In genomic region chr15:36709788-36710187, GRCm38 (mm10) we compare ENCODE assay signal across 20 mouse cellular contexts.
DNase-seq lines count a peak whose midpoint lies in the region; ATAC-seq and TF ChIP-seq lines count a peak whose summit lies in the region.
"Had no signal": no experiment of that assay in that cellular context is flagged by ENCODE, and none has a peak within 500 bp of the region (broad histone marks: within the 10 kb centered on the region; RNA-seq: fewer than 3 reads in every experiment).

No protein-coding gene starts in this region.

- peaks cover 4% of the 10 kb centered on the region; the same call in 1 of the 2 replicates for H3K4me1 ChIP-seq in liver, postnatal 0 days (ENCODE audit: insufficient read depth)
- H3K4me1 ChIP-seq in intestine, embryonic 15.5 days (replicated peaks) = no peaks in the 10 kb centered on the region
- peaks cover 9% of the 10 kb centered on the region; the same call in 1 of the 2 replicates for H3K4me1 ChIP-seq in liver, embryonic 12.5 days
- H3K4me1 ChIP-seq in stomach, embryonic 14.5 days (ENCODE audit: control insufficient read depth, insufficient read depth, low read length) = no peaks in the 10 kb centered on the region
- H3K4me1 ChIP-seq: embryonic facial prominence, embryonic 12.5 days; forebrain, embryonic 15.5 days; heart, embryonic 12.5 days; hindbrain, embryonic 10.5 days had no signal

- H3K36me3 ChIP-seq in liver, postnatal 0 days (replicated peaks; ENCODE audit: insufficient read depth, low read length) = no peaks in the 10 kb centered on the region
- no peaks in the 10 kb centered on the region for H3K36me3 ChIP-seq in intestine, embryonic 15.5 days
- H3K36me3 ChIP-seq in liver, embryonic 12.5 days = no peaks in the 10 kb centered on the region
- no peaks in the 10 kb centered on the region for H3K36me3 ChIP-seq in stomach, embryonic 14.5 days (ENCODE audit: control insufficient read depth, insufficient read depth, low read length)
- H3K36me3 ChIP-seq: embryonic facial prominence, embryonic 12.5 days; forebrain, embryonic 15.5 days; heart, embryonic 12.5 days; hindbrain, embryonic 10.5 days had no signal

- ATAC-seq in liver, postnatal 0 days = no peak
- ATAC-seq in intestine, embryonic 15.5 days = peak; percentile 31; the same call in 1 of the 2 replicates
- 0 out of 2 replicates have a peak, but pooled peaks have one; percentile 16 for ATAC-seq in liver, embryonic 12.5 days
- ATAC-seq in stomach, embryonic 14.5 days (ENCODE audit: insufficient number of reproducible peaks, insufficient read depth, low FRiP score, low read depth) = peak; percentile 38; the same call in 1 of the 2 replicates
- ATAC-seq: forebrain, embryonic 15.5 days; hindbrain, embryonic 16.5 days; Patski had no signal

- H3K9me3 ChIP-seq in liver, postnatal 0 days (ENCODE audit: low read length) = no peaks in the 10 kb centered on the region
- H3K9me3 ChIP-seq in intestine, embryonic 15.5 days = no peaks in the 10 kb centered on the region
- no peaks in the 10 kb centered on the region for H3K9me3 ChIP-seq in liver, embryonic 12.5 days (replicated peaks)
- no peaks in the 10 kb centered on the region for H3K9me3 ChIP-seq in stomach, embryonic 14.5 days (ENCODE audit: control insufficient read depth, low read depth, low read length)
- H3K9me3 ChIP-seq: embryonic facial prominence, embryonic 12.5 days; forebrain, embryonic 15.5 days; heart, embryonic 12.5 days; hindbrain, embryonic 10.5 days had no signal

- no peak overlapping the region for H3K27ac ChIP-seq in liver, postnatal 0 days (ENCODE audit: low read depth)
- no peak overlapping the region for H3K27ac ChIP-seq in intestine, embryonic 15.5 days
- no peak overlapping the region for H3K27ac ChIP-seq in liver, embryonic 12.5 days
- no peak overlapping the region for H3K27ac ChIP-seq in stomach, embryonic 14.5 days (ENCODE audit: low read length)
- H3K27ac ChIP-seq: embryonic facial prominence, embryonic 12.5 days; forebrain, embryonic 15.5 days; hindbrain, embryonic 10.5 days had no signal

- no peak overlapping the region for H3K4me2 ChIP-seq in liver, postnatal 0 days (ENCODE audit: low read depth, low read length)
- no peak overlapping the region for H3K4me2 ChIP-seq in intestine, embryonic 15.5 days (replicated peaks)
- no peak overlapping the region for H3K4me2 ChIP-seq in liver, embryonic 12.5 days
- no peak overlapping the region for H3K4me2 ChIP-seq in stomach, embryonic 14.5 days (replicated peaks; ENCODE audit: low read depth, low read length)
- H3K4me2 ChIP-seq: embryonic facial prominence, embryonic 12.5 days; forebrain, embryonic 15.5 days; heart, embryonic 12.5 days had no signal

- peak; percentile 37 for DNase-seq in liver
- no peak for DNase-seq in liver, postnatal 0 days
- DNase-seq in kidney, postnatal 14 days = no peak
- DNase-seq in cerebellum, adult 9-11 months = no peak
- no peak for DNase-seq in gastrocnemius, postnatal 25 days
- DNase-seq: adrenal gland, adult 8-10 months; adrenal gland, postnatal 36 days; cerebellum, adult 11 months; cerebellum, adult 8-10 months; cerebellum, postnatal 25 days; gastrocnemius, postnatal 10 days had no signal

- no peak for TF ChIP-seq CTCF in liver, postnatal 0 days (IDR thresholded peaks at IDR 0.05; ENCODE audit: low read depth)

- no peaks in the 10 kb centered on the region for H3K27me3 ChIP-seq in liver, postnatal 0 days (ENCODE audit: insufficient read depth, low read length)
- H3K27me3 ChIP-seq in intestine, embryonic 15.5 days (replicated peaks) = no peaks in the 10 kb centered on the region
- H3K27me3 ChIP-seq in liver, embryonic 12.5 days (replicated peaks) = 0 out of 2 replicates have a peak, but pooled peaks cover 3% of the 10 kb centered on the region
- H3K27me3 ChIP-seq in stomach, embryonic 14.5 days (ENCODE audit: control insufficient read depth, insufficient read depth, low read length) = no peaks in the 10 kb centered on the region
- H3K27me3 ChIP-seq: embryonic facial prominence, embryonic 12.5 days; forebrain, embryonic 15.5 days; heart, embryonic 12.5 days; Patski had no signal

- no peak overlapping the region for H3K9ac ChIP-seq in liver, postnatal 0 days (replicated peaks)
- no peak overlapping the region for H3K9ac ChIP-seq in intestine, embryonic 15.5 days
- no peak overlapping the region for H3K9ac ChIP-seq in liver, embryonic 12.5 days
- no peak overlapping the region for H3K9ac ChIP-seq in stomach, embryonic 14.5 days (replicated peaks; ENCODE audit: low read depth, low read length)
- H3K9ac ChIP-seq: embryonic facial prominence, embryonic 12.5 days; forebrain, embryonic 15.5 days; heart, embryonic 12.5 days had no signal

- WGBS in liver, postnatal 0 days (ENCODE audit: insufficient replicate concordance) = 48% methylated on average over 3 of the region's 3 CpGs
- 48% methylated on average over 3 of the region's 3 CpGs for WGBS in intestine, embryonic 15.5 days
- WGBS in liver, embryonic 12.5 days (ENCODE audit: insufficient replicate concordance) = 39% methylated on average over 3 of the region's 3 CpGs
- 39% methylated on average over 3 of the region's 3 CpGs for WGBS in stomach, embryonic 14.5 days

- H3K4me3 ChIP-seq in liver, postnatal 0 days (ENCODE audit: low read depth, low read length) = no peak overlapping the region
- H3K4me3 ChIP-seq in intestine, embryonic 15.5 days (replicated peaks) = no peak overlapping the region
- no peak overlapping the region for H3K4me3 ChIP-seq in liver, embryonic 12.5 days
- no peak overlapping the region for H3K4me3 ChIP-seq in stomach, embryonic 14.5 days (ENCODE audit: low read depth, low read length)
- H3K4me3 ChIP-seq: embryonic facial prominence, embryonic 12.5 days; forebrain, embryonic 15.5 days; heart, embryonic 12.5 days; hindbrain, embryonic 10.5 days had no signal

- TF ChIP-seq EP300 in liver, postnatal 0 days (IDR thresholded peaks at IDR 0.05; ENCODE audit: low read depth) = no peak
